Mouse (Mus musculus): Measurements from ENCODE around the gene Mtnr1a. TPM values are rescaled to one million over a fixed set of nuclear protein-coding genes. Genes with fewer than 3 reads are reported as not detected.

Gene Mtnr1a
- not detected for polyA plus RNA-seq (2017; shearing (Covaris generic))

GRCm38 (mm10) chr8:45068759-45069386, at the start of gene Mtnr1a:
TSS of gene Mtnr1a (plus strand) at chr8:45069137.

Other genes with a start within 250 kb of the Mtnr1a start
- not detected for gene Fat1, start 133.7 kb upstream of the Mtnr1a start, polyA plus RNA-seq (2017; shearing (Covaris generic))
- not detected for gene F11, start 192.9 kb downstream of the Mtnr1a start, polyA plus RNA-seq (2017; shearing (Covaris generic))
- not detected for gene Klkb1, start 225.7 kb downstream of the Mtnr1a start, polyA plus RNA-seq (2017; shearing (Covaris generic))
- gene Gm45753, start 239.3 kb downstream of the Mtnr1a start, polyA plus RNA-seq (2017; shearing (Covaris generic)), result not detected